Mouse (Mus musculus) midbrain, embryonic 11.5 days (tissue): ENCODE results near the gene Arl5c. TPM values are rescaled to one million over a fixed set of nuclear protein-coding genes. Genes with fewer than 3 reads are reported as not detected.

Source experiments
- ATAC-seq: fragments of 200-750 bp; cut with Nextera tagmentation; 2 replicates; pipeline ENCODE4 v1.8.0; 2017; ENCODE audit warnings: moderate TSS enrichment, moderate library complexity; ENCODE audit not compliant: low FRiP score
- DNase-seq: peaks from one replicate; pipeline ENCODE4 v3.0.0; 2015; ENCODE audit warnings: low spot score; ENCODE audit errors: missing footprints
- H3K27ac ChIP-seq: fragments of 300-500 bp; sonication (generic); 2 replicates; pipeline ENCODE4 v1.5.1; 2014; ENCODE audit warnings: low read depth, low read length
- H3K27me3 ChIP-seq: fragments of 300-500 bp; sonication (generic); 2 replicates; pipeline ENCODE4 v1.6.1; 2014; ENCODE audit warnings: mild to moderate bottlenecking, low read length, moderate library complexity, mixed read lengths; ENCODE audit not compliant: control insufficient read depth, insufficient read depth
- H3K36me3 ChIP-seq: fragments of 300-500 bp; sonication (generic); 2 replicates; pipeline ENCODE4 v1.6.1; 2014; ENCODE audit warnings: mild to moderate bottlenecking, low read length, moderate library complexity, mixed read lengths; ENCODE audit not compliant: control insufficient read depth, insufficient read depth
- H3K4me1 ChIP-seq: fragments of 300-500 bp; sonication (generic); 2 replicates; pipeline ENCODE4 v1.6.1; 2014; ENCODE audit warnings: low read length; ENCODE audit not compliant: control insufficient read depth, insufficient read depth
- H3K4me2 ChIP-seq: fragments of 300-500 bp; sonication (generic); 2 replicates; pipeline ENCODE4 v1.6.1; 2014; ENCODE audit warnings: mild to moderate bottlenecking, moderate library complexity
- H3K4me3 ChIP-seq: fragments of 300-500 bp; sonication (generic); 2 replicates; pipeline ENCODE4 v1.5.1; 2014; ENCODE audit warnings: low read depth, low read length
- H3K9ac ChIP-seq: fragments of 300-500 bp; sonication (generic); 2 replicates; pipeline ENCODE4 v1.6.1; 2014; ENCODE audit warnings: low read length
- H3K9me3 ChIP-seq: fragments of 300-500 bp; sonication (generic); 2 replicates; pipeline ENCODE4 v1.6.1; 2016; ENCODE audit warnings: low read length; ENCODE audit not compliant: control insufficient read depth
- WGBS: fragments of 180-500 bp; shearing (Covaris S2); extraction: QIAGEN DNeasy Blood & Tissue Kit; methylation state at CpG from one replicate; pipeline ENCODE4 v1.1.7; 2014; 5-methylcytosine and 5-hydroxymethylcytosine counted together
- polyA plus RNA-seq: library from polyadenylated mRNA; unstranded; fragments of >200 nt; fragmentation: Nextera tagmentation; extraction: Ambion mirVana; gene quantifications from 2 replicates; pipeline ENCODE4 v1.2.1, GENCODE M21; 2014

Arl5c gene
- polyA plus RNA-seq, 1 experiment from 2014 or later, result 8.9 TPM

DNA sequence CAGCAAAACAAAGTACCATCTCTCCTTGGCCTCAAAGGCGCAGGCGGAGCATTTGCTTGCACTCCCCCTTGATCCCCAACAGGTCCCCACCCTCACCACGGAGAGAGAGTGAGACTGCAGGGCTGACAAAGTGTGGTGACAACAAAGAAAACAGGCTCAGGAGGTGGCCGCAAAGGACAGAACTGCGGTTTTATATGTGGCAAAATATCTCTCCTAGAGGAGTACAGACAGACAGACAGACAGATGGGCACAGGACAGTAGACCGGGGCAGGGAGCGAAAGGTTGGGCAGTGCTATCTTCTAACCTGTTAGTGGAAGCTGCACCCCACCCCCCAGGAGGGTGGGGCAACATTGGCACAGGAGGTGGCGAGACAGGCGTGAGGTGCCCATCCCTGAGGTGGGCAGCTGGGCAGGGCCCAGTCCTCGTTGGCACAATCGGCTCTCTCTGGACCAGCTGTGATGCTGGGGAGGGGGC, 5.4 kb upstream of the Arl5c start:
- Histone ChIP-seq H3K36me3 (no peaks in the 10 kb centered on the region), H3K4me2 (no peak overlapping the region), H3K4me3 (no peak overlapping the region), H3K4me1 (peaks cover 10% of the 10 kb centered on the region), H3K27ac (no peak overlapping the region), H3K9me3 (no peaks in the 10 kb centered on the region), H3K9ac (no peak overlapping the region), H3K27me3 (peaks cover 2% of the 10 kb centered on the region; the same call in 1 of the 2 replicates)
- ATAC-seq, result no peak
- no peak for DNase-seq
- WGBS, result 33% methylated on average over 11 of the region's 11 CpGs

DNA sequence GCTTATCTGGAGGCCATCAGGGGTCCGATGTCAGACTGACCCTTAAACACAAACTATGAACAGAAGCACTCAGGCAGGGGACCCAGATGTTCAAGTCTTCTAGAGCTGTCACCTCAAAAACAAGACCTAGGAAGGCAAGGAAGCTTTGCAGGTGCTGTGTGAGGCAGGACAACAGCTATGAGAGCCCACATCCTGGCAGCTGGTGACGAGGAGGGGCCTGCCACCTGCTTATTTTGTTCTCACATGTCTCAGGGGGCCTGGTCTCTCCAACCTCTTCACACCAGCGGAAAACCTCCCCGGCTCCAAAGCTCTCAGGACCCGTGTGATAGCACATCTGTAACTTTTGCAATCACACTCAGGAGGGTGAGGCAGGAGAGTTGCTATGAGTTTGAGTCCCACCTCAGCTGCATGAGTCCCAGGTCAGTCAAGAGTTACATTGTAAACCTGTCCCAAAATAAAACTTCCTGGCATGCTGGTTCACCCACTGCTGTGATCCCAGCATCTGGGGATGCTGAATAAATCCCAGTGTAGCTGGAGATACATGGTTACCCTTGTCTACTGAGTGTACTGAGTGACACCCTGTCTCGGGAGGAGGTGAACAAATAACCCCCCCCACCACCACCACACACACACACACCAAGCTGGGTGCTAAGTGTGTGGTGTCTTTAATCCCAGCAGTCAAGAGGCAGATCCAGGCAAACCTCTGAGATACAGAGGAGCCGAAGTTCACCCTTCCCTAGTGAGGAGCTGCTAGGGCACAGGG, 4.6 kb upstream of the Arl5c start:
- H3K4me1 ChIP-seq, result peaks cover 14% of the 10 kb centered on the region
- no peak overlapping the region for H3K4me2 ChIP-seq
- ATAC-seq, result no peak
- no peak overlapping the region for H3K9ac ChIP-seq
- H3K4me3 ChIP-seq, result no peak overlapping the region
- no peaks in the 10 kb centered on the region for H3K36me3 ChIP-seq
- H3K27ac ChIP-seq, result no peak overlapping the region
- H3K27me3 ChIP-seq, result peaks cover 2% of the 10 kb centered on the region; the same call in 1 of the 2 replicates
- WGBS, result 55% methylated on average over 7 of the region's 7 CpGs
- no peak for DNase-seq
- no peaks in the 10 kb centered on the region for H3K9me3 ChIP-seq

DNA sequence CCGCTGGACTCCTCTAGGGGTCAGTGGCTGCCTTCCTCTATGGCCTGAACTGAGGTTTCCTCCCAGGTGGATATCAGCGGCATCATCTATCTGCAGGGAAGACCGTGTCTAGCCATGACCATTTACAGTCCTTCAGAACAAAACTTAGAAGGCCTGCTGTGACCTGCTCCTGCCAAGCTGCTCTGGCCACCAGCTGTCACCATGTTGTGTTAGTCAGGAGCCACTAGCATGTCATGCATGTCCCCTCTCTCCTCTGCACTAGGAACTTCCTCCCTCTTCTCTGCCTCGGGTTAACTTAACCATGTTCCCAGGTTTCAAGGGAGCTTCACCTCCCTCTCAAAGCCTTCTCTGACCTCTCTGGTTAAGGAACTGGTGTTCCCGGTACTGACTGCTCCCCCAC, 3.8 kb upstream of the Arl5c start:
- Histone ChIP-seq H3K9me3 (no peaks in the 10 kb centered on the region), H3K9ac (no peak overlapping the region), H3K4me2 (no peak overlapping the region), H3K4me1 (peaks cover 22% of the 10 kb centered on the region), H3K4me3 (no peak overlapping the region), H3K36me3 (no peaks in the 10 kb centered on the region), H3K27ac (no peak overlapping the region), H3K27me3 (peaks cover 2% of the 10 kb centered on the region; the same call in 1 of the 2 replicates)
- WGBS, result 66% methylated on average over 5 of the region's 5 CpGs
- DNase-seq (no peak), ATAC-seq (no peak)

DNA sequence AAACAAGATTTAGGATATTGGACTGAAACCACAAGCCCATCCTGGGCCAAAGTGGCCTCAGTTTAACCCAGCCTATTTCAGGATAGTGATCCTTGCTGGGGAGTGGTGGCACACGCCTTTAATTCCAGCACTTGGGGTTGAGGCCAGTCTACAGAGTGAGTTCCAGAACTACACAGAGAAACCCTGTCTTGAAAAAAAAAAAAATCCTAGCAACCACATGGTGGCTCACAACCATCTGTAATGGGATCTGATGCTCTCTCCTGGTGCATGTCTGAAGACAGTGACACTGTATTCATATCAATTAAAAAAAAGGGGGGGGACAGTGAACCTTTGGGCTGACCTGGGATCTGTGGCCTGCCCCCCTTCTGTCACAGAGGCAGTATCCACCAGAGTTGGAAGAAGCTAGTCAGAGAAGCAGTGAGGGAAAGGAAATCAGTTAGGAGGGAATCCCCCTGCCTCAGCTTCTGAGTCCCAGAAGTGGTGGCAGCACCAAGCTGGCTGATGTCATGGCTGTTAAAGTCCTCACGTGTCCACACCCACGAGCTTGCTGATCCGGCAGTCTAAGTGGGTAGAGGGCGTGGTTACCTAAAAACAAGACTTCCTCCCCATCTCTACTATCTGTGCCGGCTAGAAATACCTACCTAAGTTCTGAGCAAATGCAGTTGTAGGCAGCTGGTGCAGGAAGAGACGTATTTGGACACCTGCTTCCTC, 3.1 kb upstream of the Arl5c start:
- ATAC-seq, result no peak
- no peaks in the 10 kb centered on the region for H3K9me3 ChIP-seq
- DNase-seq, result no peak
- H3K9ac ChIP-seq, result no peak overlapping the region
- H3K36me3 ChIP-seq, result no peaks in the 10 kb centered on the region
- no peak overlapping the region for H3K4me3 ChIP-seq
- H3K27ac ChIP-seq, result no peak overlapping the region
- 70% methylated on average over 7 of the region's 7 CpGs for WGBS
- peaks cover 2% of the 10 kb centered on the region; the same call in 1 of the 2 replicates for H3K27me3 ChIP-seq
- peaks cover 24% of the 10 kb centered on the region for H3K4me1 ChIP-seq
- no peak overlapping the region for H3K4me2 ChIP-seq

DNA sequence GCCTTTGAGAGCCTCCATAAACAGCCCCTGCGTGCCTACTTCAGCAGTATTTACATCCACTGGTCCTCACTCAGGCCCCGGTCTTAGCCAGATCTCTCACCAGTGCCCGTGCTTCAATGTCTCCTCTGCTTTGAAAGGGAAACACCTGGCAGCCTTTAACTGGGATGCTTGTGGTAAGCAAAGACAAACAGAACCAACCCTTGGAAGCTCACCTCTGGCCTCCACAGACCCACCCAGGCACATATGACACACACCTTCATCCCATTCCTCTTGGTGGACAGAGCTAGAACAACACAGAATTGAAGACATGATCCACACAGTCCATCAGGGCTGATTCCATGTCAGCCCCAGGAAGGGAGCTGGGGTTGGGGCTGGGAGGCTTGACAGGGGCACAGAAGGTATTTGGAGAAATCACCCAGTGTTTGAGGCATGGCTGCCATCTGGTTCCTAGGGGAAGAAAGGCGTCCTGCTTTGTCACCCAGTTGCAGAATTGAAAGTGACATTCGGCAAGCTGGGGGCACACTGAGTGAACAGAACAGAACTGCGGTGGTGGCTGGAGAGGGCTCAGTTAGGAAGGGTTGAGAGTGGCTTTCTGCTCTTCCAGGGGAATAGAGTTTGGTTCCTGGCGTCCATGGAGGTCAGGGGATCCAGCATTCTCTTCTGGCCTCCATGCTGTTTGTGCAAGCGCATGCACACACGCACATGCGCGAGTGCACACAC, 2.3 kb upstream of the Arl5c start:
- 85% methylated on average over 11 of the region's 11 CpGs for WGBS
- Histone ChIP-seq H3K4me2 (no peak overlapping the region), H3K4me3 (no peak overlapping the region), H3K27ac (no peak overlapping the region), H3K9me3 (no peaks in the 10 kb centered on the region), H3K4me1 (peaks cover 22% of the 10 kb centered on the region), H3K9ac (no peak overlapping the region), H3K27me3 (peaks cover under 1% of the 10 kb centered on the region; the same call in 1 of the 2 replicates), H3K36me3 (no peaks in the 10 kb centered on the region)
- ATAC-seq (no peak), DNase-seq (no peak)

DNA sequence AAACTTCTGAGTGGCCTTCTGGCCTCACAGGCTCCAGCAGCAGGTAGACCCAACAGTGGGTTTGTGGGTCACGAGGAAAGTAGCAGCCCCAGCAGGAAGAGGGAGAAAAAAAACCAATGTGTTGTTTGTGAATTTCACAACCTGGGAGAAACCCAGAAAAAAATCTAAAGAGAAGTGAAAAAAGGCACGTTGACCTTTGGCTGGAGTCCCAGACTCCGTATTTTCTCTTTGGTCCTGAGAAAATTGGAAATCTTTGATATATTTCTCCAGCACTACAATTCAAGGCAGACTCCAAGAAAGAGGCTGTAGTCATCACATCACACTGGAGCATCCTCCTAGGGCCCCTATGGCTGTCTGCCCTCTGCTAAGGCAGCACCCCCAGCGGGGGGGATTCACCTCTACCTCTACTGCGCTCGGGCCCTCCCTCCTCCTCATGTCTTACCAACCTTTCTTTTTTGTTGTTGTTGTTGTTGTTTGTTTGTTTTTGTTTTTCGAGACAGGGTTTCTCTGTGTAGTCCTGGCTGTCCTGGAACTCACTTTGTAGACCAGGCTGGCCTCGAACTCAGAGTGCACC, 1.5 kb upstream of the Arl5c start:
- WGBS, result 82% methylated on average over 8 of the region's 8 CpGs
- H3K9me3 ChIP-seq, result no peaks in the 10 kb centered on the region
- DNase-seq (no peak), ATAC-seq (no peak)
- no peak overlapping the region for H3K4me3 ChIP-seq
- H3K4me2 ChIP-seq, result no peak overlapping the region
- H3K9ac ChIP-seq, result no peak overlapping the region
- H3K27me3 ChIP-seq, result no peaks in the 10 kb centered on the region
- H3K36me3 ChIP-seq, result no peaks in the 10 kb centered on the region
- H3K27ac ChIP-seq, result no peak overlapping the region
- H3K4me1 ChIP-seq, result peaks cover 17% of the 10 kb centered on the region

DNA sequence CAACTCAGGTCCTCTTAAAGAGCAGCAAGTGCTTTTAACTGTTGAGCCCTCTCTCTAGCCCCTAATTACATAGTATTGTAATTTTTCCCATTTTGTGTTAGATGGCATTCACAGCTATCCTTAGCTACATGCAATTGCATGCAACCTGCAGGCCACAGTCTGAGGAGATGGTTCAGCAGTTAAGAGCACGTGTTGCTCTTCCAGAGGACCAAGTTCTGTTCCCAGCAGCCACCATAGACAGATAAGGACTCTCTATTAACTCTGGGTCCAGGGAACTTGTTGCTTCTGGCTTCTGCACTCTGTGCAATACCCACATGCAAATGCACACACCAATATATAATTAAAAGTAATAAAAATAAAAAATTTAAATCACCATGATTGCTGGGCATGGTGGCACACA, 710 bp upstream of the Arl5c start:
- 81% methylated on average over 1 of the region's 1 CpGs for WGBS
- no peak overlapping the region for H3K9ac ChIP-seq

DNA sequence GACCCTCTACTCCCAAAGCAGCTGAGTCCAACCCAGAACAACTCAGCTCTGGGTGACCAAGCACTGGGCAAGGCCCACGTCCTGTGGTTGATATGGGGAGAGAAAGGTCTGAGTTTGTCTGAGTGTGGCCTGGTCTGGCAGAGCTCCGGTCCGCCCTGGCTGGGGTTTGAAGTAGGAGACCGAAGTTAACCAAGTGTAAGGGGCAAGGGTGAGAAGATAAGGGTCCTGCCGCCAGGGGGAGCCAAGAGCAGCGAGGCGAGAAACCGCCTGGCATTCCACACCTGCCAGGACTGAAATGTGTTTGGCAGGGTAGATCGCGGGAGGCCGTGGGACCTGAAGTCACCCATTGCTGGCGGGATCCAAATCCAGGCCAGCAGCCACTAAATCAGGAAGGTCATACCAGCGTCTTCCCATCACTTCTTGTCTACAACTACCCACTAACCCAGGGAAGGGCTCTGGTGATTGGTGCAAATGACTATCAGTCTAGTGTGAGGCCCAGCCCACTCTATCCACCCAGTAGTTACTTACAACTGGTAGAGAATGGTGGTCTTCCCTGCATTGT, 1.4 kb downstream of the Arl5c start:
- DNase-seq (peak; percentile 96), ATAC-seq (peak; percentile 45; the same call in 1 of the 2 replicates)
- Histone ChIP-seq H3K27me3 (no peaks in the 10 kb centered on the region; the same call in 1 of the 2 replicates), H3K9me3 (no peaks in the 10 kb centered on the region), H3K4me1 (peaks cover 18% of the 10 kb centered on the region), H3K36me3 (no peaks in the 10 kb centered on the region), H3K4me3 (peak overlapping the region; percentile 41), H3K4me2 (peak overlapping the region; percentile 89), H3K27ac (no peak overlapping the region), H3K9ac (peak overlapping the region; percentile 59; the same call in 1 of the 2 replicates)
- 5% methylated on average over 13 of the region's 13 CpGs for WGBS

More for the DNA sequence above, 710 bp upstream of the Arl5c start:
- DNase-seq, result no peak
- no peak overlapping the region for H3K4me2 ChIP-seq
- H3K27ac ChIP-seq, result no peak overlapping the region
- H3K36me3 ChIP-seq, result no peaks in the 10 kb centered on the region
- no peaks in the 10 kb centered on the region for H3K9me3 ChIP-seq
- no peak overlapping the region for H3K4me3 ChIP-seq
- peaks cover 14% of the 10 kb centered on the region for H3K4me1 ChIP-seq
- H3K27me3 ChIP-seq, result no peaks in the 10 kb centered on the region
- ATAC-seq, result no peak
